Mouse (Mus musculus) hindbrain, embryonic 16.5 days (tissue): Measurements from ENCODE around the gene P2ry1. TPM values are rescaled to one million over a fixed set of nuclear protein-coding genes. Genes with fewer than 3 reads are reported as not detected.

Experiments used
- ATAC-seq: fragments of 200-750 bp; cut with Nextera tagmentation; 2 replicates; pipeline ENCODE4 v1.8.0; 2017; ENCODE audit warnings: moderate TSS enrichment, moderate library complexity
- H3K27ac ChIP-seq: fragments of 300-500 bp; sonication (generic); 2 replicates; pipeline ENCODE4 v1.5.1; 2014; ENCODE audit warnings: low read depth, mild to moderate bottlenecking, control low read depth, low read length, moderate library complexity
- H3K27me3 ChIP-seq: fragments of 300-500 bp; sonication (generic); replicated peaks from 2 replicates; pipeline ENCODE4 v1.6.1; 2014; ENCODE audit warnings: low read length; ENCODE audit not compliant: control insufficient read depth, insufficient read depth
- H3K36me3 ChIP-seq: fragments of 300-500 bp; sonication (generic); 2 replicates; pipeline ENCODE4 v1.6.1; 2014; ENCODE audit warnings: mild to moderate bottlenecking, low read length, moderate library complexity, mixed read lengths; ENCODE audit not compliant: control insufficient read depth, insufficient read depth
- H3K4me1 ChIP-seq: fragments of 300-500 bp; sonication (generic); 2 replicates; pipeline ENCODE4 v1.6.1; 2014; ENCODE audit warnings: low read depth, low read length; ENCODE audit not compliant: control insufficient read depth, insufficient read depth
- H3K4me2 ChIP-seq: fragments of 300-500 bp; sonication (generic); 2 replicates; pipeline ENCODE4 v1.6.1; 2014; ENCODE audit warnings: mild to moderate bottlenecking, low read length, control low read depth, moderate library complexity
- H3K4me3 ChIP-seq: fragments of 300-500 bp; sonication (generic); 2 replicates; pipeline ENCODE4 v1.5.1; 2014; ENCODE audit warnings: mild to moderate bottlenecking, low read length, control low read depth, moderate library complexity
- H3K9ac ChIP-seq: fragments of 300-500 bp; sonication (generic); 2 replicates; pipeline ENCODE4 v1.6.1; 2014; ENCODE audit warnings: low read depth, mild to moderate bottlenecking, control low read depth, low read length, moderate library complexity
- H3K9me3 ChIP-seq: fragments of 300-500 bp; sonication (generic); 2 replicates; pipeline ENCODE4 v1.6.1; 2014; ENCODE audit warnings: mild to moderate bottlenecking, low read length, moderate library complexity; ENCODE audit not compliant: control insufficient read depth
- WGBS: fragments of 180-500 bp; shearing (Covaris S2); extraction: QIAGEN DNeasy Blood & Tissue Kit; methylation state at CpG from one replicate; pipeline ENCODE4 v1.1.7; 2014; 5-methylcytosine and 5-hydroxymethylcytosine counted together
- polyA plus RNA-seq: library from polyadenylated mRNA; unstranded; fragments of >200 nt; fragmentation: Nextera tagmentation; extraction: Ambion mirVana; gene quantifications from 2 replicates; pipeline ENCODE4 v1.2.1, GENCODE M21; 2015

P2ry1 gene
- polyA plus RNA-seq, result 5.8 and 6.5 TPM in 2 replicates

DNA sequence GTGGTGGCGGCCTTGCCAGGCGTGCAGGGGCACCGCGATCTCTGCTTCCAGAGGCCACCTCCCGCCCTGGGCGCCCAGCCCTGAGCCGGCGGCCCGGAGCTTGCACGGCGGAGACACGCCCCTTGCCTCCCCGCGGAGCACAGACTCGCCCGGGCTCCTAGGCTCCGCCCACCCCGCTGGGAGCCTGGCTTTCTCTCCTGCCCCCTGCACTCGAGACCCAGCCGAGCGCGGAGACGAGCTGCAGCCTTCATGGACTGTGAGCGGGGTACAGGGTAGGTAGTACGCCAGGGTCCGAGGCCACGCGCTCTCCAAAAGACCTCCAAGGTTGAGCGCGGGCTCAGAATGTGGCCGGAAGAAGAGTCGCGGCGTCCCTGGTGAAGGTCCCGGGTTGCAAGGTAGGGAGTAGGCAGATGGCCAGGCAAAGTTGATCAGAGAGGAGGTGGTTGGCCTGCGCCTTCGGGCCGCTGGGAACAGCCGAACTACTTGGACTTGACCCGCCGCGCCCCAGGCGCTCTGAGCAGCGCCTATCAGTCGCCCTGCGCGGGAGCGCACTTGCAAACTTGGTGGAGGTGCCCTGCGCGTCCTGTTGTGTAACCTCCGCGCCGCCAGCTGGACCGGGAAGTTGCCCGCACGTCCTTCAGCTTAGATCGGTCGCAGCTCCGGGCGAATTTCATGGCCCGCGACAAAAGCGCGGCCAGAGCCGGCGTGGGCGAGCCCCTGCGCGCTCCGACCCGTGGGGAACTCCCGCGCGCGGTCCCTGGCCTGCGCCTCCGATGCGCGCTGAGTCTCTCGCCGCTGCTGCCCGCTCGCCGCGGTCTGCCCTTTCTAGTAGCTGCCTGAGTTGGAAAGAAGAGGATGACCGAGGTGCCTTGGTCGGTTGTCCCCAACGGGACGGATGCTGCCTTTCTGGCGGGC is at the start of gene P2ry1:
Gene P2ry1, plus strand, starts transcription at position 209 of the 915 bp plus-strand sequence.
- Histone ChIP-seq H3K27me3 (no peaks in the 10 kb centered on the region), H3K4me1 (no peaks in the 10 kb centered on the region), H3K4me2 (peak within 1 kb of the TSS; percentile 81), H3K36me3 (no peaks in the 10 kb centered on the region), H3K9ac (peak within 1 kb of the TSS; percentile 74), H3K9me3 (no peaks in the 10 kb centered on the region), H3K4me3 (peak within 1 kb of the TSS; percentile 86), H3K27ac (peak within 1 kb of the TSS; percentile 16; the same call in 1 of the 2 replicates)
- under 1% methylated on average over 86 of the region's 90 CpGs for WGBS
- peak; percentile 95 for ATAC-seq

DNA sequence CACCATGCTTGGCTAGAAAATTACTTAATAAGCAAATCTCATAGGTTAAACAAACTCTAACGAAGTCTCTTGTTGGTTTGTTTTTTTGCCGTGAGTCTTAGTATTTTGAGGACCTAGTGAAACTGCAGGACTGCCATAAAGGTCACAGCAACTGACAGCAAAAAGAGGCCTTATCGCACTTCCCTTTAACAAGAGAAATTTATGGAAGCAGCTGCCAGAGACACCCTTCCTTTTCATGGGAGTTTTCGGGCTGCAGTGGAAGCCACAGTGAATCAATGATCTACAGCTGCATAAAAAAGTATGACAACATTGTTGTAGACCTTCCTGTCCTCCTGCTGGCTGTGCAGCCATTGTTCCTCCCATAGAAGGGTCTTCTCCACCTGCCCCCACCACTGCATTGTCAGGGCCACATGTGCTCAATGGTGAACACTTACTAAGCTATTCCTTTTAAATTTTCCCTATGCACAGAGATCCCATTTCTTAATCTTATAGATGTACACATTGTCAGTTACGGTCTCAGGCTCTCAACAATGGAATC is 49.3 kb upstream of the P2ry1 start:
- Histone ChIP-seq H3K9me3 (no peaks in the 10 kb centered on the region), H3K4me1 (no peaks in the 10 kb centered on the region), H3K9ac (no peak overlapping the region), H3K36me3 (no peaks in the 10 kb centered on the region), H3K27me3 (no peaks in the 10 kb centered on the region), H3K4me3 (no peak overlapping the region), H3K4me2 (no peak overlapping the region), H3K27ac (no peak overlapping the region)
- 86% methylated on average over 5 of the region's 5 CpGs for WGBS
- no peak for ATAC-seq

DNA sequence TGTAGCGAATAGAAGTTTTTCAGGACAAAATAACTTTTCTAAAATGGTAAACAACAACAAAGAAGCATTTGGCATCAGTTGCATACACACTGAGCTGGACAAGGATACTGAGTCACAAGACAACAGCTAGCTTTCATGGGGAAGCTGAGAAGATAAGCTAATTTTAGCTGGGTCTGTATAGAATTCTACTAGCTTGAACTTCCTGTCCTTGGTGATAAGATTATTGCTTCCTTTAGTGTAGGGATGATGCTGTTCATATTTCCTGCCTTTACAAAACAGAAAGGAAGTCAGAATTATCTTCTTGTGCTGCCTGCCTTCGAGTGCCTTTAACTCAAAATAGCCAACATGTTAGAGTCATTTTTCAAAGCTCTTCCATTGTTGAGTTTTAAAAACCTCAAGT is 48.5 kb upstream of the P2ry1 start:
- 81% methylated on average over 2 of the region's 2 CpGs for WGBS
- Histone ChIP-seq H3K27ac (no peak overlapping the region), H3K9me3 (no peaks in the 10 kb centered on the region), H3K9ac (no peak overlapping the region), H3K4me3 (no peak overlapping the region), H3K27me3 (no peaks in the 10 kb centered on the region), H3K4me2 (no peak overlapping the region), H3K36me3 (no peaks in the 10 kb centered on the region), H3K4me1 (no peaks in the 10 kb centered on the region)
- ATAC-seq, result no peak

DNA sequence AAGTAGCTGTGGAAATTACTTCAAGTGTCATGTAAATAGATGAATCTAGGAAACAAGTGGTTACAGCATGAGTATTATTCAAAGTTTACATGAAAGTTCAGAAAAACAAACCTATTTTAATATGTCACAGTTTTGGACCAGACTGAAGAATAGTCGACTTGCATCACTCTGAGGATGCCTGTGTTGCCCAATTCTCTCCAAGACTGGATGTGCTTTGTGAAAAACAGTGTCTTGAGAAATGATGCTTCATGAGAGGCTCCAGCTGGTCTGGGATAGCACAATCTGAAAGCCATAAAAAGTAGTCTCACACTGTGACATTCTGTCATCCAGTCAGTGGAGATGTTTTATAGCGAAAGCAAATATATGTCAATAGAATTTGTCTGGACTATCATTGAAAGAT is 43.8 kb upstream of the P2ry1 start:
- Histone ChIP-seq H3K36me3 (no peaks in the 10 kb centered on the region), H3K9ac (no peak overlapping the region), H3K4me2 (no peak overlapping the region), H3K9me3 (no peaks in the 10 kb centered on the region), H3K27me3 (no peaks in the 10 kb centered on the region), H3K27ac (no peak overlapping the region), H3K4me3 (no peak overlapping the region), H3K4me1 (no peaks in the 10 kb centered on the region)
- ATAC-seq, result no peak
- 75% methylated on average over 2 of the region's 2 CpGs for WGBS

DNA sequence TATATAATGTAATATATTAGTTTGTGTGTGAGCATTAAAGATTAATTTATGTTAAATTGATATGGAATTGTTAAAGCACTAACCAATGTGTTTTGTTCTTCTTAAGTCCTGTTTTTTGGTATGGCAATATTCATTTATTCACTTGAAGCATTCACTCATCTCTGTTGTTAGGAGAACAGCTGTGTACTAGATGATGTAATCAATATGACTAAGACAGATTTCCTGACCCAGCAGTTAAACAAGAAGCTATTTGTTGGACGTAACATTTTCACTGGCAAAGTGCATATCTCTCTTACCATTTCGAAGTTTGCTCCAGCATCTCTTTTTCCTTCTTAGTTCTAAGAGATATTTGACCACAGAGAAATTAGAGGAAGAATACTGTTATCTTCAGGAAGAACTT is 37.5 kb upstream of the P2ry1 start:
- H3K4me1 ChIP-seq, result no peaks in the 10 kb centered on the region
- no peak for ATAC-seq
- no peaks in the 10 kb centered on the region for H3K9me3 ChIP-seq
- 84% methylated on average over 2 of the region's 2 CpGs for WGBS
- no peak overlapping the region for H3K9ac ChIP-seq
- no peaks in the 10 kb centered on the region for H3K36me3 ChIP-seq
- H3K27me3 ChIP-seq, result no peaks in the 10 kb centered on the region
- no peak overlapping the region for H3K4me2 ChIP-seq
- H3K27ac ChIP-seq, result no peak overlapping the region
- no peak overlapping the region for H3K4me3 ChIP-seq

DNA sequence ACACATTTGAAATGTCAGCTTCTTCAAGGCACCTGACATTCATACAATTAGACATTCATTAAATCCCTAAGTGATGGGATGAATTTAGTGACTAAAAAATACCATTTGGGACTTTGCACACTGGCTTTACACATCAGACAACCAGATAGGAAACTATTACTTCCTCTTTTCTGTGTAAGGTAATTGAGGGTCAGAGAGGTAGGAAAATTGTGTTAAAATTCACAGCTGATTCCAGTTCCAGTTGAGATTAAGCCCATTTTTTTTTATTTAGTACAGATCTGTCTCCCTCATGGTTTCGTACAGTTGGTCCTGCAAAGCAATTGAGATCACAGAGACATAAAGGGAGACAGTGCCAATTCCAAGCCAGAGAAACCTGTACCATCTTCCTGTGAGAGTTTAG is 27.7 kb upstream of the P2ry1 start:
- Histone ChIP-seq H3K9me3 (no peaks in the 10 kb centered on the region), H3K4me1 (no peaks in the 10 kb centered on the region), H3K27me3 (no peaks in the 10 kb centered on the region), H3K4me2 (no peak overlapping the region), H3K9ac (no peak overlapping the region), H3K27ac (no peak overlapping the region), H3K4me3 (no peak overlapping the region), H3K36me3 (no peaks in the 10 kb centered on the region)
- ATAC-seq, result no peak
- 85% methylated on average over 1 of the region's 1 CpGs for WGBS

DNA sequence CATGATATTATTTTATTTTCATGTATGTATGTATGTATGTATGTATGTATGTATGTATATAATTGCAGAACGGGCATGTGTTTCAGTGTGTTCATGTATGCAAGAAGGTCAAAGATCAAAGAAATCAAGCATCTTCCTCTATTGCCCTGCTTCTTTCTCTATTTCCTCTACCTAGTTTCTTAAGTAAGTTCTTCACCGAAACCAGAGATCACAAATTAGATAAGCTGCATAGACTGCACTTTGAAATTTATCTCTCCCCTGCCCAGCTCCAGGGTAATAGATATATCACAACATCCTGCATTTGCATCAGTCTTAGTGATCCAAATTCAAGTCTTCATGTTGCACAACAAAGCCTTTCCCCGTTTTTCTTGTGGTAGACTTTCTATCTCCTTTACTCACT is 20.5 kb upstream of the P2ry1 start:
- H3K4me2 ChIP-seq, result no peak overlapping the region
- no peak overlapping the region for H3K4me3 ChIP-seq
- no peak overlapping the region for H3K27ac ChIP-seq
- no peaks in the 10 kb centered on the region for H3K27me3 ChIP-seq
- H3K9me3 ChIP-seq, result no peaks in the 10 kb centered on the region
- no peak overlapping the region for H3K9ac ChIP-seq
- H3K4me1 ChIP-seq, result no peaks in the 10 kb centered on the region
- 90% methylated on average over 3 of the region's 3 CpGs for WGBS
- H3K36me3 ChIP-seq, result no peaks in the 10 kb centered on the region
- no peak for ATAC-seq

DNA sequence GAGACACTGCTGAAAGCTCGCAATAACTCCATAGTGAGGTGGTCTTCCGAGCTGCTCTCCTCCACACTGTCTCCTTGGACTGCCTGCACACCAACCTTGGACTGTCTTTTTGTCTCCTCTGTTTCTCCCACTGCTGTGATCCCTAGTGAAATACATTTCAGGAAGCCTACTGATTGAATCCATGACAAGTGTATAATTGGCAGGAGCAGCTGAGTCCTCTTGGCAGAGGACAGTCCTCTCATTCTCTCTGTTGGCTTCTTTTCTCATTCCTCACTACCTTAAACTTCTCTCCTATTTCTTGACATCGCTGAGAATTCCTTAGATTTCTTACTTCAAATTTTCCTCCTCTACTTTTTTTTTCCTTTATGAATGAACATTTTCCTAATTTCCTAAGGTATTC is 4.5 kb upstream of the P2ry1 start:
- H3K9me3 ChIP-seq, result no peaks in the 10 kb centered on the region
- H3K4me2 ChIP-seq, result no peak overlapping the region
- H3K4me3 ChIP-seq, result no peak overlapping the region
- no peak for ATAC-seq
- 86% methylated on average over 3 of the region's 3 CpGs for WGBS
- no peaks in the 10 kb centered on the region for H3K36me3 ChIP-seq
- no peaks in the 10 kb centered on the region for H3K27me3 ChIP-seq
- no peak overlapping the region for H3K27ac ChIP-seq
- no peaks in the 10 kb centered on the region for H3K4me1 ChIP-seq
- H3K9ac ChIP-seq, result no peak overlapping the region

DNA sequence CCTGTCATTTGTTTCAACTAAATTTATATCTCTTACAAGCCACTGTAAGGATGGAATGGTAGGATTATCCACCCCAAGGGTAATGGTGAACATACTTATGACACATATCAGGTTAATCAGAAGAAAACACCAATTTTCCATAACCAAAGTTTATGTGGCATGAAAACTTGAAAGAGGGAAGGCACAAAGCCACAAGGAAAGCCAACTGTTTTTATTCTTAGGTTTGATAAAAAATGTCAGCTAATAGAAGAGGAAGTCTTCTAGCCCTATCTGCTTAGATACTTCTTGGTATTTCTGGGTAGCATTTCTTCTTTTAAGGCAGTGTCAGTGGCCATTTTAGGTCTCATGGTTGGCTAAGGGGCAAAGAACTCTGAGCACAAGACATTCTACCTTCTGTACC is 2.9 kb upstream of the P2ry1 start:
- Histone ChIP-seq H3K4me3 (no peak overlapping the region), H3K9me3 (no peaks in the 10 kb centered on the region), H3K4me2 (no peak overlapping the region), H3K36me3 (no peaks in the 10 kb centered on the region), H3K9ac (no peak overlapping the region), H3K27ac (no peak overlapping the region), H3K27me3 (no peaks in the 10 kb centered on the region), H3K4me1 (no peaks in the 10 kb centered on the region)
- no peak for ATAC-seq
